Mouse (Mus musculus) liver, adult 2 months (tissue): ENCODE measurements at regions not wholly inside any gene's neighbourhood (a gene's known extent, or its start where the extent isn't known, plus 50 kb on each side); places are given as distances from the start of the nearest gene placed in this dataset.

Source experiments
- DNase-seq: peaks from one replicate; pipeline ENCODE4 v3.0.0-alpha.2; 2011; ENCODE audit warnings: low read depth, low spot score; ENCODE audit errors: extremely low read depth
- H3K27ac ChIP-seq: fragments of 200-500 bp; replicated peaks from 2 replicates; pipeline ENCODE4 v1.5.1; 2012; ENCODE audit warnings: low read depth, mild to moderate bottlenecking, control low read depth, inconsistent platforms, low read length; ENCODE audit not compliant: insufficient read depth
- H3K27me3 ChIP-seq: fragments of 200-500 bp; 2 replicates; pipeline ENCODE4 v1.6.1; 2012; ENCODE audit warnings: mild to moderate bottlenecking, moderate library complexity, low read length, inconsistent platforms; ENCODE audit not compliant: control insufficient read depth, insufficient read depth
- H3K36me3 ChIP-seq: fragments of 200-500 bp; 2 replicates; pipeline ENCODE4 v1.6.1; 2012; ENCODE audit warnings: low read length, inconsistent platforms; ENCODE audit not compliant: control insufficient read depth, insufficient read depth
- H3K4me1 ChIP-seq: fragments of 200-500 bp; 2 replicates; pipeline ENCODE4 v1.6.1; 2011; ENCODE audit warnings: low read length; ENCODE audit not compliant: control insufficient read depth, insufficient read depth
- H3K4me3 ChIP-seq: fragments of 200-500 bp; 2 replicates; pipeline ENCODE4 v1.5.1; 2011; ENCODE audit warnings: low read depth, mild to moderate bottlenecking, control low read depth, low read length, moderate library complexity; ENCODE audit not compliant: insufficient read depth
- H3K79me2 ChIP-seq: fragments of 200-500 bp; 2 replicates; pipeline ENCODE4 v1.6.1; 2012; ENCODE audit warnings: inconsistent platforms, mild to moderate bottlenecking, low read length, moderate library complexity; ENCODE audit not compliant: control insufficient read depth, insufficient read depth
- H3K9ac ChIP-seq: fragments of 200-500 bp; 2 replicates; pipeline ENCODE4 v1.6.1; 2012; ENCODE audit warnings: low read depth, mild to moderate bottlenecking, control low read depth, inconsistent platforms, low read length
- CTCF ChIP-seq: fragments of 200-500 bp; IDR thresholded peaks from 2 replicates; pipeline ENCODE4 v1.5.1; 2011; ENCODE audit warnings: low read depth, low read length, control low read depth
- POLR2A ChIP-seq: fragments of 200-500 bp; IDR thresholded peaks from 2 replicates; pipeline ENCODE4 v1.6.1; 2011; ENCODE audit warnings: low read length, control low read depth; ENCODE audit not compliant: insufficient read depth; ENCODE audit errors: extremely low read depth
- WGBS: fragments of 180-500 bp; shearing (Covaris S2); methylation state at CpG from one replicate; pipeline ENCODE4 v1.1.7; 2018; 5-methylcytosine and 5-hydroxymethylcytosine counted together

DNA sequence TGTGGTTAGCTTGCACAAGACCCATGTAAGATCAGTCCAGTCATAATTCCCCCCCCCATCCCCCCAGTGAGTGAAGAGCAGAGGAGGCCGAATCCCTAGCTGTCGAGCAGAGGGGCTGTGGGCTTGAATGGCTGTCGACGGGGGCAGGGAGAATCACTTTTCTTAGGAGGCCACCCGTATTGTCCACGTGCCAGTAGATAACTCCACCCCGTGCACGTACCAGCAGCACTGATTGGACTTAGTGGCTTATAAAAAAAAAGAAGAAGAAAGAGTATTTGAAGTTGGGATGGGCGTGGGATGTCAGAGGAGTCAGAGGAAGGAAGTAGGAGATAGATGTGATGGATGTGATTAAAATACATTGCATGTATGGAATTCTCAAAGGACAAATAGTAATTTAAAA lies 272.9 kb downstream of the Lnpk start:
- WGBS, result 89% methylated on average over 9 of the region's 9 CpGs
- H3K27ac ChIP-seq, result no peak overlapping the region
- no peak overlapping the region for H3K4me3 ChIP-seq
- H3K79me2 ChIP-seq, result no peaks in the 10 kb centered on the region
- TF ChIP-seq CTCF (no peak), POLR2A (no peak)
- H3K36me3 ChIP-seq, result no peaks in the 10 kb centered on the region
- no peaks in the 10 kb centered on the region for H3K4me1 ChIP-seq
- no peaks in the 10 kb centered on the region for H3K27me3 ChIP-seq
- no peak overlapping the region for H3K9ac ChIP-seq
- DNase-seq, result no peak

DNA sequence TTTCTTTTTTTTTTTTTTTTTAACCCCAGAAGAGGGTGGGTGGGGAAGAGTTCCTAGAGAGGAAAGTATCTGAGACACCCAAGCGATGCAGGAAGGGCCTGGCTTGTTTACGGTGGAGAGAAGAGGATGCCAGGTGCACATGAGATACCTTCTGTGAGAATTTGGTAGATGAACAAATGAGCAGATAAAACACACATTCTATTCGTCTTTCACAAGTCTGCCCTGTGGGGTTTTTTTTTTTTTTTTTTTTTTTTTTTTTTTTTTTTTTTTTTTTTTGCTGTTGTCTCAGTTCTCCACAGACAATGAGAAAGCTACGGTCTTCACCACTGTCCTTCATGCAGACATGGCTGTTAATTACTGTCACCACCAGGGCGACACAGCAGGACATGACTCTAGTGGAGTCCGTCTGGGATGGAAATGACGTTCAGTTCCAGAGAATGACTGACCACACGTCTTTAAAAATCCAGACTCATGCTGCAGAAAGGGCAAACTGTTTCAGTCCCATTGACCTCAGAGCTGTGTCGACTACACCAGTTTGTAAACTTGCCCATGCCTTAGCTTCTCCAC lies 278.3 kb downstream of the Lnpk start:
- Histone ChIP-seq H3K27ac (no peak overlapping the region), H3K9ac (no peak overlapping the region), H3K36me3 (no peaks in the 10 kb centered on the region), H3K79me2 (no peaks in the 10 kb centered on the region), H3K4me1 (0 out of 2 replicates have a peak, but pooled peaks cover 2% of the 10 kb centered on the region), H3K4me3 (no peak overlapping the region), H3K27me3 (0 out of 2 replicates have a peak, but pooled peaks cover 2% of the 10 kb centered on the region)
- TF ChIP-seq CTCF (no peak), POLR2A (no peak)
- no peak for DNase-seq
- WGBS, result 23% methylated on average over 9 of the region's 9 CpGs

DNA sequence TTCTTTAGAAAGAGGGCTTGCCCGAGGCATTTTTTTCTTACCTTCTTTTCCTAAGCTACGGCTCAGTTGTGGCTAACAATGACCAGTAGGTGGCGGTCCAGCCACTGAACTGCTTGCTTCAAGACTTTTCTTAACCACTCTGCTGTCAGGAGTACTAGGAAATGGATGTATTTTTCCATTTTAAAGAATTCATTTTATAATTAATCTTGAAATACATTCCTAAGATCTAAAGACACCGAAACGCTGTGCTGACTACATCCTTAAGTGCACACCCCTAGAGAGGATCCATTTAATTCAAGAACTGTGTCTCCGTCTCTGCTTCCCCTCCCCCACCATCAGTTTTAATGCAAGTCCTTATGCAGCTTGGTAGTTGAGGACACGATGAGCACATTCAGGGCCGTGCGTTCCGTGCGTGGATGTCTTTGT lies 278.9 kb downstream of the Lnpk start:
- no peaks in the 10 kb centered on the region for H3K36me3 ChIP-seq
- H3K27me3 ChIP-seq, result 0 out of 2 replicates have a peak, but pooled peaks cover 2% of the 10 kb centered on the region
- DNase-seq, result peak; percentile 38
- H3K4me1 ChIP-seq, result 0 out of 2 replicates have a peak, but pooled peaks cover 2% of the 10 kb centered on the region
- no peak overlapping the region for H3K9ac ChIP-seq
- 3% methylated on average over 11 of the region's 11 CpGs for WGBS
- H3K4me3 ChIP-seq, result no peak overlapping the region
- no peaks in the 10 kb centered on the region for H3K79me2 ChIP-seq
- peak; percentile 56; the same call in 1 of the 2 replicates for TF ChIP-seq CTCF
- TF ChIP-seq POLR2A, result no peak
- no peak overlapping the region for H3K27ac ChIP-seq

DNA sequence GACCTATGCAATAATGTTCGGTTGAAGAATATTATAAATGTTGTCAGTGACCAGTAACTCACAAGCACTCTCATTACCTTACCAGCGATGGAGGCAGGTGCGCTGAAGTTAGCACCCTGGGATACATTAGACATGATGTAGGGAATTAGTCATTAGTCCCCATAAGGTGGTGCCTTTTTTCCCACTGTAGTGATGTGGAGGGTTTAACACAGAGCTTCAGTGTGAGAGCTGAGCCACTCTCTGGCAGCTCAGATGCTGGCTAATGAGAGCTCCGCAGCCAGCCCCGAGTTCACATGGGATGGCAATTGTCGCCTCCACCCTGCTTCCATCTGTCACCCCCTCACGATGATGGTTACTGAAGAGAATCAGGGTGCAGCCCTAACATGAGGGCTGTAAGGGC lies 286.6 kb downstream of the Lnpk start:
- 92% methylated on average over 7 of the region's 7 CpGs for WGBS
- H3K9ac ChIP-seq, result no peak overlapping the region
- no peaks in the 10 kb centered on the region for H3K4me1 ChIP-seq
- no peaks in the 10 kb centered on the region for H3K36me3 ChIP-seq
- DNase-seq, result no peak
- H3K27me3 ChIP-seq, result no peaks in the 10 kb centered on the region
- H3K27ac ChIP-seq, result no peak overlapping the region
- H3K79me2 ChIP-seq, result no peaks in the 10 kb centered on the region
- H3K4me3 ChIP-seq, result no peak overlapping the region
- no peak for TF ChIP-seq POLR2A
- no peak for TF ChIP-seq CTCF

DNA sequence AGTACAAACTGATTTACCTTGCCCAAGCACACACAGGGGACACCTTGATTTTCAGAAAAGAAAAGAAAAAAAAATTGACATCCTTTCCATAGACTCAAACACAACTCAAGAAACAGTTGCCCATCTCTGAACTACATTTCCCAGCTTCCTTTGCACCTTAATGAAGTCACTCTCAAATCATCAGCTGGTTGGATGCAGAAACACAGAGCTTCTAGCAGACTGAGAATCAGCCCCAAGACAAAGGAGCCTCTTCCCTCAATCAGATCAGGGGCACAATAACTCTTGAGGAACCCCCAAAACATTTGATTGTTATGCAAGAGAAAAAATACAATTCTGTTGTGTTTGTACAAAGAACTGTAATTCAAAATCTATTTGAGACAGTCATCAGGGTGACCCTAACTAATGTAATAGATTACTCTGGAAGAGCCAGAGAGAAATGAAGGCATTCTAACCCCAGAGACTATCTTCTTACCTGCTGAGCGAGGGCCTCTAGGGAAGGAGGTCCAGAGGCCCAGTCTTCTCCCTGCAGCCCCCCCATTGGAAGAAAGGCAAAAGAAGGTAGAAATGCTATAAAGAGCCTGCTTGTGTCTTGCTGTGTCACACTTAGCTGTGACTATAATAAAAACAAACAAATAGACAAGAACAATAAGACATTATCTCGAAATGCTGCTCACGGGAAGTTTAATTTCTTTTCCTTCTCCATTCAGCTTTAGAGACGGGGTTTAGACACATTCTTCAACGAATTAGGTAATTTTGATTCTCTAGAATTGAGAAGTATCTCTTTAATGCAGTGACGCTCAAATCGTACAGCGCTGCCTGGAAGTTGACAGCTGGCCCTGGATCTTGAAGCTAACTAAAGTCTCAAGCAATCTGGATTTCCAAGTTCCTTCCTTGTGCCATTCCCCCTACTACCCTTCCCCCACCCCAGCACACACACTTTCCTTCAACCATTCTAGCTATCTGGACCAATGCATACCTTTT lies 287.5 kb downstream of the Lnpk start:
- H3K4me3 ChIP-seq, result no peak overlapping the region
- 85% methylated on average over 8 of the region's 8 CpGs for WGBS
- no peaks in the 10 kb centered on the region for H3K36me3 ChIP-seq
- H3K79me2 ChIP-seq, result no peaks in the 10 kb centered on the region
- H3K27ac ChIP-seq, result no peak overlapping the region
- DNase-seq, result no peak
- H3K4me1 ChIP-seq, result no peaks in the 10 kb centered on the region
- TF ChIP-seq CTCF, result no peak
- no peak for TF ChIP-seq POLR2A
- H3K27me3 ChIP-seq, result no peaks in the 10 kb centered on the region
- H3K9ac ChIP-seq, result no peak overlapping the region
